Mouse (Mus musculus): ENCODE data around the gene Phf13. TPM values are rescaled to one million over a fixed set of nuclear protein-coding genes. Genes with fewer than 3 reads are reported as not detected.
"Not testable (repeated sequence)": the region's sequence is repeated elsewhere in the genome, so short reads cannot be mapped to it uniquely, and the experiment has no call there.

The Phf13 gene
- 24.1 and 26.1 TPM in 2 replicates for polyA plus RNA-seq (2016; fragmentation: Nextera tagmentation; extraction: Ambion mirVana)

- Histone ChIP-seq H3K4me3 (peak within 1 kb of the TSS; percentile 97), H3K27me3 (ENCODE audit: poor library complexity, severe bottlenecking) (peaks cover 13% of the 10 kb centered on the region), H3K27ac (peak within 1 kb of the TSS; percentile 95), H3K9me3 (no peaks in the 10 kb centered on the region), H3K4me1 (peaks cover 38% of the 10 kb centered on the region), H3K36me3 (replicated peaks) (peaks cover 25% of the 10 kb centered on the region)
- under 1% methylated on average over 93 of the region's 94 CpGs for WGBS
- peak; percentile 100 for DNase-seq (ENCODE audit: extremely low spot score, low spot score)
These were observed at the start of gene Phf13 for GRCm38 (mm10) chr4:151996173-151996950. TSS of gene Phf13 (minus strand) at chr4:151996258.

- Histone ChIP-seq H3K27me3 (ENCODE audit: poor library complexity, severe bottlenecking) (no peaks in the 10 kb centered on the region), H3K36me3 (replicated peaks) (peaks cover 87% of the 10 kb centered on the region), H3K27ac (no peak overlapping the region), H3K4me3 (no peak overlapping the region), H3K9me3 (no peaks in the 10 kb centered on the region), H3K4me1 (peaks cover 15% of the 10 kb centered on the region)
- WGBS, result 85% methylated on average over 6 of the region's 6 CpGs
- no peak for DNase-seq (ENCODE audit: extremely low spot score, low spot score)
These were observed 48.6 kb upstream of the Phf13 start for GRCm38 (mm10) chr4:152044609-152045008.

GRCm38 (mm10) chr4:152043171-152043570, 47.1 kb upstream of the Phf13 start:
- Histone ChIP-seq H3K4me3 (no peak overlapping the region), H3K27ac (no peak overlapping the region), H3K9me3 (no peaks in the 10 kb centered on the region), H3K4me1 (peaks cover 30% of the 10 kb centered on the region), H3K27me3 (ENCODE audit: poor library complexity, severe bottlenecking) (no peaks in the 10 kb centered on the region), H3K36me3 (replicated peaks) (peaks cover 73% of the 10 kb centered on the region)
- 89% methylated on average over 3 of the region's 3 CpGs for whole genome bisulfite sequencing
- no peak for DNase-seq (ENCODE audit: extremely low spot score, low spot score)

GRCm38 (mm10) chr4:152041924-152042641, 46.0 kb upstream of the Phf13 start:
- no peak for DNase-seq (ENCODE audit: extremely low spot score, low spot score)
- 95% methylated on average over 22 of the region's 22 CpGs for WGBS

GRCm38 (mm10) chr4:152039831-152040310, 43.8 kb upstream of the Phf13 start:
- Histone ChIP-seq H3K9me3 (no peaks in the 10 kb centered on the region), H3K27ac (peak overlapping the region; percentile 90), H3K27me3 (ENCODE audit: poor library complexity, severe bottlenecking) (no peaks in the 10 kb centered on the region), H3K4me3 (peak overlapping the region; percentile 100), H3K36me3 (replicated peaks) (peaks cover 40% of the 10 kb centered on the region), H3K4me1 (peaks cover 32% of the 10 kb centered on the region)
- DNase-seq (ENCODE audit: extremely low spot score, low spot score), result no peak
- 5% methylated on average over 25 of the region's 25 CpGs for WGBS

More at GRCm38 (mm10) chr4:152041924-152042641, 46.0 kb upstream of the Phf13 start:
- no peak overlapping the region for H3K27ac ChIP-seq
- no peak overlapping the region for H3K4me3 ChIP-seq
- no peaks in the 10 kb centered on the region for H3K27me3 ChIP-seq (ENCODE audit: poor library complexity, severe bottlenecking)
- H3K4me1 ChIP-seq, result peaks cover 32% of the 10 kb centered on the region
- peaks cover 62% of the 10 kb centered on the region for H3K36me3 ChIP-seq (replicated peaks)
- H3K9me3 ChIP-seq, result no peaks in the 10 kb centered on the region

- Histone ChIP-seq H3K36me3 (replicated peaks) (peaks cover 34% of the 10 kb centered on the region), H3K9me3 (no peaks in the 10 kb centered on the region), H3K4me3 (peak within 1 kb of the TSS; percentile 100), H3K4me1 (peaks cover 32% of the 10 kb centered on the region), H3K27me3 (ENCODE audit: poor library complexity, severe bottlenecking) (no peaks in the 10 kb centered on the region), H3K27ac (peak within 1 kb of the TSS; percentile 90)
- DNase-seq (ENCODE audit: extremely low spot score, low spot score), result peak; percentile 94
- WGBS, result under 1% methylated on average over 86 of the region's 86 CpGs
These were observed 43.1 kb upstream of the Phf13 start, which contains the start of gene Nol9 for GRCm38 (mm10) chr4:152038985-152039830. TSS of gene Nol9 (plus strand) at chr4:152039321.

GRCm38 (mm10) chr4:152038225-152038984, 42.3 kb upstream of the Phf13 start, which contains the start of gene Tas1r1:
TSS of gene Tas1r1 (minus strand) at chr4:152038568.
- peak within 1 kb of the TSS; percentile 100 for H3K4me3 ChIP-seq
- peak within 1 kb of the TSS; percentile 90 for H3K27ac ChIP-seq
- H3K4me1 ChIP-seq, result peaks cover 32% of the 10 kb centered on the region
- H3K36me3 ChIP-seq (replicated peaks), result peaks cover 26% of the 10 kb centered on the region
- no peak for DNase-seq (ENCODE audit: extremely low spot score, low spot score)
- 49% methylated on average over 10 of the region's 10 CpGs for WGBS
- no peaks in the 10 kb centered on the region for H3K9me3 ChIP-seq
- peaks cover 4% of the 10 kb centered on the region; the same call in 1 of the 2 replicates for H3K27me3 ChIP-seq (ENCODE audit: poor library complexity, severe bottlenecking)

- not testable (repeated sequence) for DNase-seq (ENCODE audit: extremely low spot score, low spot score); H3K27ac ChIP-seq; H3K9me3 ChIP-seq; H3K4me3 ChIP-seq; H3K36me3 ChIP-seq (replicated peaks)
- peaks cover 22% of the 10 kb centered on the region for H3K27me3 ChIP-seq (ENCODE audit: poor library complexity, severe bottlenecking)
- peaks cover 44% of the 10 kb centered on the region for H3K4me1 ChIP-seq
- 91% methylated on average over 6 of the region's 6 CpGs for WGBS
These were observed 40.4 kb upstream of the Phf13 start for GRCm38 (mm10) chr4:152036464-152036863.

- H3K36me3 ChIP-seq (replicated peaks), result no peaks in the 10 kb centered on the region
- no peak overlapping the region for H3K27ac ChIP-seq
- 91% methylated on average over 13 of the region's 13 CpGs for WGBS
- no peak overlapping the region for H3K4me3 ChIP-seq
- H3K9me3 ChIP-seq, result no peaks in the 10 kb centered on the region
- DNase-seq (ENCODE audit: extremely low spot score, low spot score), result no peak
- peaks cover 42% of the 10 kb centered on the region for H3K4me1 ChIP-seq
- peaks cover 24% of the 10 kb centered on the region for H3K27me3 ChIP-seq (ENCODE audit: poor library complexity, severe bottlenecking)
These were observed 36.9 kb upstream of the Phf13 start for GRCm38 (mm10) chr4:152032922-152033321.

- peaks cover 70% of the 10 kb centered on the region for H3K4me1 ChIP-seq
- DNase-seq (ENCODE audit: extremely low spot score, low spot score), result no peak
- no peaks in the 10 kb centered on the region for H3K9me3 ChIP-seq
- H3K4me3 ChIP-seq, result no peak overlapping the region
- H3K27ac ChIP-seq, result no peak overlapping the region
- peaks cover 24% of the 10 kb centered on the region for H3K27me3 ChIP-seq (ENCODE audit: poor library complexity, severe bottlenecking)
- 77% methylated on average over 4 of the region's 4 CpGs for WGBS
- H3K36me3 ChIP-seq (replicated peaks), result peaks cover 13% of the 10 kb centered on the region
These were observed 33.9 kb upstream of the Phf13 start for GRCm38 (mm10) chr4:152029997-152030396.

GRCm38 (mm10) chr4:152029087-152029486, 33.0 kb upstream of the Phf13 start:
- Histone ChIP-seq H3K4me1 (peaks cover 76% of the 10 kb centered on the region), H3K9me3 (no peaks in the 10 kb centered on the region), H3K27ac (no peak overlapping the region), H3K27me3 (ENCODE audit: poor library complexity, severe bottlenecking) (peaks cover 24% of the 10 kb centered on the region), H3K36me3 (replicated peaks) (peaks cover 22% of the 10 kb centered on the region), H3K4me3 (no peak overlapping the region)
- 52% methylated on average over 5 of the region's 5 CpGs for WGBS
- no peak for DNase-seq (ENCODE audit: extremely low spot score, low spot score)
